Mouse (Mus musculus): ENCODE measurements around the gene Chrna4.

GRCm38 (mm10) chr2:181060127-181060526, 16.8 kb upstream of the Chrna4 start:
- TF ChIP-seq CTCF (IDR thresholded peaks at IDR 0.05; ENCODE audit: low read depth, low read length) (peak; percentile 76), GATA1 (IDR thresholded peaks at IDR 0.05; ENCODE audit: borderline replicate concordance, low read length) (no peak)

Measured in G1E (cell line).